Mouse (Mus musculus) testis, adult 2 months (tissue): ENCODE measurements around the gene Trem1. TPM values are rescaled to one million over a fixed set of nuclear protein-coding genes. Genes with fewer than 3 reads are reported as not detected.

Experiments used
- H3K27ac ChIP-seq: fragments of 200-500 bp; 2 replicates; pipeline ENCODE4 v1.5.1; 2012; ENCODE audit warnings: low read depth, low read length; ENCODE audit not compliant: control insufficient read depth, insufficient read depth
- H3K27me3 ChIP-seq: fragments of 200-500 bp; 2 replicates; pipeline ENCODE4 v1.6.1; 2012; ENCODE audit warnings: mild to moderate bottlenecking, low read length, moderate library complexity; ENCODE audit not compliant: control insufficient read depth, insufficient read depth
- H3K36me3 ChIP-seq: fragments of 200-500 bp; 2 replicates; pipeline ENCODE4 v1.6.1; 2012; ENCODE audit warnings: mild to moderate bottlenecking, low read length; ENCODE audit not compliant: control insufficient read depth, insufficient read depth
- H3K4me1 ChIP-seq: fragments of 200-500 bp; 2 replicates; pipeline ENCODE4 v1.6.1; 2012; ENCODE audit warnings: low read length; ENCODE audit not compliant: control insufficient read depth, insufficient read depth
- H3K4me3 ChIP-seq: fragments of 200-500 bp; 2 replicates; pipeline ENCODE4 v1.5.1; 2012; ENCODE audit warnings: low read depth, mild to moderate bottlenecking, low read length, moderate library complexity, mixed read lengths; ENCODE audit not compliant: control insufficient read depth
- CTCF ChIP-seq: fragments of 200-500 bp; IDR thresholded peaks from 2 replicates; pipeline ENCODE4 v1.5.1; 2012; ENCODE audit warnings: low read depth, mild to moderate bottlenecking, inconsistent platforms, low read length, moderate library complexity; ENCODE audit not compliant: control insufficient read depth, insufficient read depth, insufficient replicate concordance
- POLR2A ChIP-seq: fragments of 200-500 bp; IDR thresholded peaks from 2 replicates; pipeline ENCODE4 v1.6.1; 2012; ENCODE audit warnings: low read depth, mild to moderate bottlenecking, inconsistent platforms, low read length, moderate library complexity; ENCODE audit not compliant: control insufficient read depth
- polyA plus RNA-seq: library from polyadenylated mRNA; depleted of rRNA; stranded (reverse); fragments of >200 nt; gene quantifications from 2 replicates; pipeline ENCODE4 v1.2.3, GENCODE M21; 2012

Gene Trem1
- polyA plus RNA-seq, 1 experiment = 2.6 TPM

DNA sequence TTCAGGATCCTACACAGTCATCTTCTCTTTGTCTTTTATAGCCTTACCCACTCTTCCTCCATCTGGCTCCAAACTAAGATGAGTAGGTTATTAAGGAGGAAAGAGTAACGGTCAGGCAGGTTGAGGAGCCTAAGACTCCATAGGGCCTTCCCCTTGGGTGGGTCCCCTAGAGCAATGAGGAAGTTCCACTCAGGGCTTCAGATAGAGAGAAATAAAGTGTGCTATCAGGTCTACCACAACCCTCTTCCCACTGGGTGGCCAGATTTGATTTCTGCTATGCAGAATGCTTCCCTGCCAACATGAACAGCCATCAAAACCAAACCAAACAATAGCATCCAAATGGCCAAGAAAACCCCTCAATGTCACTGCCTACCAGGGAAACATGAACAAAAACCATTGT, 35.0 kb downstream of the Trem1 start:
- Histone ChIP-seq H3K27me3 (no peaks in the 10 kb centered on the region), H3K4me1 (no peaks in the 10 kb centered on the region), H3K36me3 (no peaks in the 10 kb centered on the region), H3K4me3 (no peak overlapping the region), H3K27ac (no peak overlapping the region)
- no peak for TF ChIP-seq CTCF
- TF ChIP-seq POLR2A = no peak

DNA sequence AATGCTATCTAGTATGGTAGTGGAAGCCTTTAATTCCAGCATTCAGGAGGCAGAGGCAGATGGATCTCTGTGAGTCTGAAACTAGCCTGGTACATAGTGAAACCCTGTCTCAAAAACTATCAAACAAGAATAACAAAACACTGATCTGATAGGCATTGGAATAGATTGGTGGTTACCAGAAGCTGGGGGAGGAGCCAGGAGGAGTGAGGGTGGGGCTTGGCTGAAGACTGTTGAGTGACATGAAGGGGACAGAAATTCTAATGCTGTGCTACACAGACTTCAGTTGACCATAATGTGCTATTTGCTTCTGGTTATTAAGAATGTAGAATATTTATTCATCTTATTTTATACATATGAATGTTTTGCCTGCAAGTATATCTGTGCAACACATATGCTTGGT, 35.7 kb downstream of the Trem1 start:
- TF ChIP-seq CTCF (no peak), POLR2A (no peak)

DNA sequence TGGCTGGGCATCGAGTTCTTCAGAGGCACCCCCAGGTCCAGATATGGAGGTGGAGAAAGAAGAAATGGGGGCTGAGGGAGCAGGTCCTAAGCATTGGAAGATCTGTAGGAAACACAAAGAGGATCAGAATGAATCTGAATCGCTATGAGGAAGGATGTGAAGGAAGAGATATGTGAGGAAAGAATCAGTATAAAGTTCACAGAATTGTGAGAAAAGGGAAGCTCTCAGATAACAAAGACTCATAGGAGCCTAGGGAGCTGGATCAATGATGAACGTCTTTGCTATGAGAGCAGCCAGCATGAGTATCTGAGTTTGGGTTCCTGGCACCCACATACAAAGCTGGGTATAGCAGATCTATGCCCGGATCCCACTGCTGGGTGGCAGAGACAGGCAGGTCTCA, 37.3 kb downstream of the Trem1 start:
- TF ChIP-seq CTCF (no peak), POLR2A (no peak)
- H3K27me3 ChIP-seq = no peaks in the 10 kb centered on the region
- no peaks in the 10 kb centered on the region for H3K36me3 ChIP-seq
- no peaks in the 10 kb centered on the region for H3K4me1 ChIP-seq
- H3K4me3 ChIP-seq = no peak overlapping the region
- H3K27ac ChIP-seq = no peak overlapping the region

More for the DNA sequence above, 35.7 kb downstream of the Trem1 start:
- Histone ChIP-seq H3K27me3 (no peaks in the 10 kb centered on the region), H3K4me1 (no peaks in the 10 kb centered on the region), H3K4me3 (no peak overlapping the region), H3K36me3 (no peaks in the 10 kb centered on the region), H3K27ac (no peak overlapping the region)

DNA sequence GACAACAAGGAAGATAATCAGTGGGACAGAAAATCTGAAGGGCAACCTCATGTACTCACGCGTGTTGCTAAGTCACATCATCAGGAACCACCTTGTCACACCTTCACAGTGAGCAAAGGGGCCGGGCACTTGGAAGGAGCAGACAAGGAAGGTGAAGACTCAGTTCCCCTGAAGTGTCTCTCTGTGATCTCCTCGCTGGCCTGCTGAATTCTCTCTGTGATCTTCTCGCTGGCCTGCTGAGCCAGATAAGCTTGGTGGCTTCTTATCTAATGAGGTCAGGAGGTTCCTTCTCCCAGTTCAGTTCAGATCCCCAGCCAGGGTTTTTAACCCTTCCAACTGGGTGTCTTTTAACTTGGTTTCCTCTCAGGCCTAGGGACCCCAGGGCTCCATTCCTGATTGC, 39.6 kb downstream of the Trem1 start:
- no peaks in the 10 kb centered on the region for H3K4me1 ChIP-seq
- H3K36me3 ChIP-seq = no peaks in the 10 kb centered on the region
- H3K27ac ChIP-seq = no peak overlapping the region
- no peak overlapping the region for H3K4me3 ChIP-seq
- H3K27me3 ChIP-seq = no peaks in the 10 kb centered on the region
- TF ChIP-seq POLR2A = no peak
- TF ChIP-seq CTCF = no peak

DNA sequence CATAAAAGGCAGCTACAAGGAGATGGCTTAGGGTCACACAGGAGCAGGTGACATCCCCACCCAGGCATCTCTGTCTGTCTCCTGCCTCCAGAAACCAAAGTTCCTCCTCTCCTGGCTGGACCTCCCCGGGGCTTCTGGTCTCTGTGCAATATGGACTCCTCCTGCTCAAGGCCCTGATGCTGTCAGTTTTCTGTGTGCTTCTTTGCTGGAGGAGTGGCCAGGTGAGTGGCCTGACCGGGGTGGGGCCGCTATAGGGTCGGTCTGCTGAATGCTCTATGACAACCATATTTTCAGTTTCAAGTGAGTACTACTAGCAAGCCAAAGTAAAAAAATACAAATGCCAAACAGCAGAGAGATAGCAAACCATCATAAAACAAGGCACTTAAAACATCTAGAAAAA, 40.0 kb downstream of the Trem1 start:
- Histone ChIP-seq H3K36me3 (no peaks in the 10 kb centered on the region), H3K27me3 (no peaks in the 10 kb centered on the region), H3K4me1 (no peaks in the 10 kb centered on the region), H3K27ac (no peak overlapping the region), H3K4me3 (no peak overlapping the region)
- TF ChIP-seq CTCF (no peak), POLR2A (no peak)

DNA sequence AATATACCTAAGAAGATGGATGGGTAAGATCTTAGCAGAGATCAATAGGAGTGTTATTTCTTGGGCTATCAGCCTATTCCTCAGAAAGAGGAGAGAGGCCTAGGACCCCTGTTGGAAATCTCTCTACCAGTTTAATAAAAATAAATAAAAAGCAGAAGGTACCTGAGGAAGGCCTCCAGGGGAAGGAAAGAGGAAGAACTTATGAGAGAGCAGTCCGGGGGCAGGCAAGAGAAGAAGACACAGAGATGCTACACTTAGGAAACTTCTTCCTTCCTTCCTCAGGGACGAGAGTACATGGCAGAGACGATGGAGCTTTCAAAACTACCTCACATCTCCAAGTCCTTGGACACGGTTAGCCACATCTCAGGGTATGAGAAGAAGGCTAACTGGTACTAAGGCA, 41.5 kb downstream of the Trem1 start:
- H3K27me3 ChIP-seq = no peaks in the 10 kb centered on the region
- H3K4me3 ChIP-seq = no peak overlapping the region
- no peaks in the 10 kb centered on the region for H3K36me3 ChIP-seq
- H3K4me1 ChIP-seq = no peaks in the 10 kb centered on the region
- no peak overlapping the region for H3K27ac ChIP-seq
- TF ChIP-seq POLR2A = no peak
- no peak for TF ChIP-seq CTCF

DNA sequence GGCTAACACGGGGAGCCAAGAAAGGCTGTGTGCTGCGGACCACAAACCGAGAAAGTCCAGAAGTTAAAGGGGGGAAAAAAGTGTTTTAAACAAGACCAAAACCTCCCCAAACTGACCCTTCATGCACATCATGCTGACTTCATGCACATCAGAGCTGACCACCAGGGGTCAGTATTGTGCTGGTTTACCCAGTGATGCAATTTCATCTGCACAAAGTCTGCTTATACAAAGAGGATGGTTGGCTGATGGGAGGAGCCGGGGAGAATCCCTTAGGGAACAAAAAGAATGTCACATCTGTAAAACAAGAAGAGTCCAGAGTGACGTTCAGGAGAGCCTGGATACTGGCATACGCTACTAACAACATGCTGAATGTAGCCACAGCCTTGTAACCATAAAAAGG, 42.3 kb downstream of the Trem1 start:
- Histone ChIP-seq H3K27me3 (no peaks in the 10 kb centered on the region), H3K36me3 (no peaks in the 10 kb centered on the region), H3K4me3 (no peak overlapping the region), H3K27ac (no peak overlapping the region), H3K4me1 (no peaks in the 10 kb centered on the region)
- TF ChIP-seq POLR2A (no peak), CTCF (peak; percentile 29; the same call in 1 of the 2 replicates)

DNA sequence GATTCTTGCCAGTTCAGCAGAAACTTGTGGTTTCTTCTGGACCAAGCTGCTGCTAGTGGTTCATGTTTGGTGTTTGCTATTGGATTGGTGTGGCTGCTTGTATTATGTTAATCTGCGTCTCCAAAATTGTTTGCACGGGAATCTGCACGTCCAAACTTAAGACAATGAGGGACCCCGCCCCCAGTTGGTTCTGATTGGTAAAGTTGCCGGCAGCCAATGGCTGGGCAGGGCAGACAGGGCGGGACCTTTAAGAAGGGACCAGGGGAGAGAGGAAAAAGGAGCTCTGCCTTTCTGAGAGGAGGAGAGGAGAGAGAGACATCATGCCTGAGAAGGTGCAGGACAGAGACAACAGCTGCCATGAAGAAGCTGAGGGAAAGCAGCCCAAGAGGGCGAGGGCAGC, 43.2 kb downstream of the Trem1 start:
- TF ChIP-seq POLR2A (no peak), CTCF (no peak)
- H3K4me3 ChIP-seq = no peak overlapping the region
- H3K36me3 ChIP-seq = no peaks in the 10 kb centered on the region
- no peaks in the 10 kb centered on the region for H3K27me3 ChIP-seq
- H3K27ac ChIP-seq = no peak overlapping the region
- H3K4me1 ChIP-seq = no peaks in the 10 kb centered on the region
